Mouse (Mus musculus) MEL (cell line): Measurements from ENCODE around the gene Myh3. TPM values are rescaled to one million over a fixed set of nuclear protein-coding genes. Genes with fewer than 3 reads are reported as not detected.

Experiments used
- DNase-seq: peaks from one replicate; pipeline ENCODE4 v3.0.0; 2011; ENCODE audit warnings: low read depth, low spot score
- H3K27ac ChIP-seq: 2 replicates; pipeline ENCODE4 v1.5.1; 2012; ENCODE audit warnings: low read depth, mild to moderate bottlenecking, control low read depth, low read length, moderate library complexity; ENCODE audit not compliant: control insufficient read depth
- H3K27me3 ChIP-seq, 2 experiments: fragments of 150-350 bp in 1 of 2; sonication (generic) in 1 of 2; 2 replicates each; pipeline ENCODE4 v1.6.1; 2012; ENCODE audit warnings: low read length in 2 of 2, mild to moderate bottlenecking in 2 of 2, improper control_type of control experiment in 1 of 2, moderate library complexity in 1 of 2; ENCODE audit not compliant: insufficient read depth in 2 of 2, control insufficient read depth in 1 of 2
- H3K36me3 ChIP-seq, 2 experiments: 2 replicates each; pipeline ENCODE4 v1.6.1; 2012 to 2014; ENCODE audit warnings: low read length in 2 of 2, improper control_type of control experiment in 1 of 2, inconsistent platforms in 1 of 2, mild to moderate bottlenecking in 1 of 2; ENCODE audit not compliant: insufficient read depth in 2 of 2, control insufficient read depth in 1 of 2
- H3K4me1 ChIP-seq, 2 experiments: fragments of 150-350 bp in 1 of 2; sonication (generic) in 1 of 2; 2 replicates each; pipeline ENCODE4 v1.6.1; 2012; ENCODE audit warnings: low read length in 2 of 2, improper control_type of control experiment in 1 of 2, mild to moderate bottlenecking in 1 of 2; ENCODE audit not compliant: insufficient read depth in 2 of 2, control insufficient read depth in 1 of 2
- H3K4me3 ChIP-seq, 2 experiments: fragments of 150-350 bp in 1 of 2; sonication (generic) in 1 of 2; 2 replicates each; pipeline ENCODE4 v1.5.1; 2012; ENCODE audit warnings: low read depth in 2 of 2, low read length in 2 of 2, mild to moderate bottlenecking in 2 of 2, moderate library complexity in 2 of 2, control low read depth in 1 of 2, improper control_type of control experiment in 1 of 2; ENCODE audit not compliant: control insufficient read depth in 1 of 2, insufficient read depth in 1 of 2
- H3K79me2 ChIP-seq: 2 replicates; pipeline ENCODE4 v1.6.1; 2012; ENCODE audit warnings: mild to moderate bottlenecking, low read length, moderate library complexity; ENCODE audit not compliant: control insufficient read depth, poor library complexity, insufficient read depth
- H3K9ac ChIP-seq: 2 replicates; pipeline ENCODE4 v1.6.1; 2012; ENCODE audit warnings: low read depth, mild to moderate bottlenecking, control low read depth, low read length, moderate library complexity; ENCODE audit not compliant: control insufficient read depth, poor library complexity, severe bottlenecking
- H3K9me3 ChIP-seq: fragments of 150-350 bp; sonication (generic); replicated peaks from 2 replicates; pipeline ENCODE4 v1.6.1; 2012; ENCODE audit warnings: mild to moderate bottlenecking, low read length, improper control_type of control experiment, moderate library complexity; ENCODE audit not compliant: insufficient read depth
- BHLHE40 ChIP-seq: IDR thresholded peaks from 2 replicates; pipeline ENCODE4 v1.6.1; 2012; ENCODE audit warnings: low read depth, mild to moderate bottlenecking, inconsistent platforms, low read length, improper control_type of control experiment, borderline replicate concordance
- CHD1 ChIP-seq: IDR thresholded peaks from 2 replicates; pipeline ENCODE4 v1.6.1; 2012; ENCODE audit warnings: low read depth, mild to moderate bottlenecking, inconsistent platforms, low read length, improper control_type of control experiment
- CTCF ChIP-seq, 3 experiments: IDR thresholded peaks in 2 of 3; conservative IDR thresholded peaks in 1 of 3; 2 replicates each; pipeline ENCODE4 v1.5.1; 2011 to 2012; ENCODE audit warnings: low read length in 3 of 3, low read depth in 2 of 3, mild to moderate bottlenecking in 2 of 3, improper control_type of control experiment in 1 of 3, inconsistent platforms in 1 of 3, mixed read lengths in 1 of 3, moderate library complexity in 1 of 3; ENCODE audit not compliant: control insufficient read depth in 1 of 3, insufficient read depth in 1 of 3, poor library complexity in 1 of 3, severe bottlenecking in 1 of 3
- E2F4 ChIP-seq: IDR thresholded peaks from 2 replicates; pipeline ENCODE4 v1.6.1; 2011; ENCODE audit warnings: low read depth, low read length, improper control_type of control experiment, borderline replicate concordance
- EP300 ChIP-seq, 2 experiments: IDR thresholded peaks; 2 replicates each; pipeline ENCODE4 v1.6.1; 2011; ENCODE audit warnings: improper control_type of control experiment in 2 of 2, low read length in 2 of 2, low read depth in 1 of 2, mild to moderate bottlenecking in 1 of 2
- HCFC1 ChIP-seq: IDR thresholded peaks from 2 replicates; pipeline ENCODE4 v1.6.1; 2012; ENCODE audit warnings: low read depth, mild to moderate bottlenecking, inconsistent platforms, low read length, improper control_type of control experiment, moderate library complexity
- JUND ChIP-seq: IDR thresholded peaks from 2 replicates; pipeline ENCODE4 v1.6.1; 2011; ENCODE audit warnings: low read depth, mild to moderate bottlenecking, improper control_type of control experiment, low read length
- KAT2A ChIP-seq: conservative IDR thresholded peaks from 2 replicates; pipeline ENCODE4 v1.6.1; 2012; ENCODE audit warnings: low read depth, low read length, improper control_type of control experiment, inconsistent platforms
- MAZ ChIP-seq: IDR thresholded peaks from 2 replicates; pipeline ENCODE4 v1.6.1; 2012; ENCODE audit warnings: low read depth, mild to moderate bottlenecking, inconsistent platforms, low read length, improper control_type of control experiment
- MEF2A ChIP-seq: IDR thresholded peaks from 2 replicates; pipeline ENCODE4 v1.6.1; 2014; ENCODE audit warnings: low read depth, mild to moderate bottlenecking, inconsistent platforms, low read length, improper control_type of control experiment; ENCODE audit not compliant: poor library complexity, insufficient replicate concordance, severe bottlenecking; ENCODE audit errors: extremely low read depth
- MYC ChIP-seq: IDR thresholded peaks from 2 replicates; pipeline ENCODE4 v1.6.1; 2011; ENCODE audit warnings: low read depth, mild to moderate bottlenecking, low read length, improper control_type of control experiment, moderate library complexity
- POLR2A ChIP-seq, 2 experiments: IDR thresholded peaks; 2 replicates each; pipeline ENCODE4 v1.6.1; 2011 to 2012; ENCODE audit warnings: low read length in 2 of 2, mild to moderate bottlenecking in 2 of 2, control low read depth in 1 of 2, improper control_type of control experiment in 1 of 2, low read depth in 1 of 2, moderate library complexity in 1 of 2; ENCODE audit not compliant: control insufficient read depth in 1 of 2, insufficient read depth in 1 of 2, poor library complexity in 1 of 2
- RAD21 ChIP-seq: IDR thresholded peaks from 2 replicates; pipeline ENCODE4 v1.6.1; 2011; ENCODE audit warnings: mild to moderate bottlenecking, low read depth, low read length, improper control_type of control experiment
- RCOR1 ChIP-seq: IDR thresholded peaks from 2 replicates; pipeline ENCODE4 v1.6.1; 2012; ENCODE audit warnings: low read depth, mild to moderate bottlenecking, inconsistent platforms, low read length, improper control_type of control experiment
- SMC3 ChIP-seq: IDR thresholded peaks from 2 replicates; pipeline ENCODE4 v1.6.1; 2011; ENCODE audit warnings: low read depth, low read length, improper control_type of control experiment
- USF2 ChIP-seq, 2 experiments: IDR thresholded peaks; 2 replicates each; pipeline ENCODE4 v1.6.1; 2011 to 2012; ENCODE audit warnings: improper control_type of control experiment in 2 of 2, low read length in 2 of 2, borderline replicate concordance in 1 of 2, inconsistent platforms in 1 of 2, low read depth in 1 of 2, mild to moderate bottlenecking in 1 of 2; ENCODE audit not compliant: insufficient read depth in 1 of 2
- ZC3H11A ChIP-seq: IDR thresholded peaks from 2 replicates; pipeline ENCODE4 v1.6.1; 2012; ENCODE audit warnings: low read depth, mild to moderate bottlenecking, inconsistent platforms, low read length, improper control_type of control experiment
- ZKSCAN1 ChIP-seq: IDR thresholded peaks from 2 replicates; pipeline ENCODE4 v1.6.1; 2012; ENCODE audit warnings: low read depth, mild to moderate bottlenecking, inconsistent platforms, low read length, improper control_type of control experiment, moderate library complexity
- ZNF384 ChIP-seq: IDR thresholded peaks from 2 replicates; pipeline ENCODE4 v1.6.1; 2012; ENCODE audit warnings: low read depth, mild to moderate bottlenecking, inconsistent platforms, low read length, improper control_type of control experiment
- polyA plus RNA-seq, 2 experiments: library from polyadenylated mRNA; stranded (reverse) in 1 of 2; unstranded in 1 of 2; fragments of >175 nt in 1 of 2; fragments of >200 nt in 1 of 2; gene quantifications; 2 replicates each; pipeline versions ENCODE4 v1.2.1 to v1.2.4; 2012; ENCODE audit warnings: low replicate concordance in 2 of 2, low read depth in 1 of 2; ENCODE audit not compliant: insufficient read length in 2 of 2, insufficient read depth in 1 of 2, missing spikeins in 1 of 2
- total RNA-seq: library from RNA; depleted of rRNA; stranded (reverse); fragments of 300-350 nt; gene quantifications from 2 replicates; pipeline ENCODE4 v1.2.3, GENCODE M21; 2012

Gene Myh3
- total and polyA plus RNA-seq, 3 experiments, result 0.81 to 1.7 TPM; not detected in 1

DNA sequence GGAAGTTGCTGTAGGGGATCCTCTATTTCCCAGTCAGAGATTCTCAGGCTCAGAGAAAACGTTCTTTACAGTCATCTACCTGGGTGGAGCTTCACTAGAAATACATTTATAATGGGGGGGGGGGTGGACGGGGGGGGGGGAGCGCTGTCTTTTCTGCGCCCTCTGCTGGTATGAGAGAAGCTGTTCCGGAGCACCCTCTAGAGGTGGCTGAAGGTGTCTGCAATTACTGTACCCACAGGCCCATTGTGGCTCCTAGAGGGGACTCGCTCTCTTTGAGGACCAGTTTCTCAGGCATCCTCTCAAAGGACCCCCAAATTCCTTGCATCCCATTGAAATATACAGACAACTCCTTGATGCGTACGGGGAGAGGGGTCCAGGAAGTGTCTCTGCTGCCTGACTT, 23.6 kb downstream of the Myh3 start:
- no peaks in the 10 kb centered on the region for H3K79me2 ChIP-seq
- no peaks in the 10 kb centered on the region for H3K36me3 ChIP-seq
- no peak overlapping the region for H3K27ac ChIP-seq
- DNase-seq, result peak; percentile 38
- peaks cover 0 to 2% of the 10 kb centered on the region in 2 experiments; a peak in 1 of 4 replicates for H3K27me3 ChIP-seq
- H3K9ac ChIP-seq, result no peak overlapping the region
- H3K9me3 ChIP-seq, result no peaks in the 10 kb centered on the region
- no peak overlapping the region for H3K4me3 ChIP-seq
- TF ChIP-seq ZC3H11A, result no peak
- no peak for TF ChIP-seq BHLHE40
- TF ChIP-seq USF2 (IDR thresholded peaks at IDR 0.05; ENCODE audit: borderline replicate concordance in 1 of 2, insufficient read depth in 1 of 2, low read depth in 1 of 2, low read length in 2 of 2), result no peak
- TF ChIP-seq SMC3, result peak; percentile 45
- 0 out of 2 replicates have a peak, but pooled peaks have one; percentile 64 for TF ChIP-seq MAZ
- no peak for TF ChIP-seq POLR2A (IDR thresholded peaks at IDR 0.05; ENCODE audit: control insufficient read depth in 1 of 2, insufficient read depth in 1 of 2, low read depth in 1 of 2, low read length in 2 of 2, poor library complexity in 1 of 2)
- TF ChIP-seq CTCF (IDR thresholded peaks at IDR 0.05 in 2 of 3, conservative IDR thresholded peaks at IDR 0.05 in 1 of 3; ENCODE audit: control insufficient read depth in 1 of 3, insufficient read depth in 1 of 3, low read depth in 2 of 3, low read length in 3 of 3, poor library complexity in 1 of 3, severe bottlenecking in 1 of 3), result peak; percentile 27 to 84 (median 79); a peak in 5 of 6 replicates
- H3K4me1 ChIP-seq, result no peaks in the 10 kb centered on the region

DNA sequence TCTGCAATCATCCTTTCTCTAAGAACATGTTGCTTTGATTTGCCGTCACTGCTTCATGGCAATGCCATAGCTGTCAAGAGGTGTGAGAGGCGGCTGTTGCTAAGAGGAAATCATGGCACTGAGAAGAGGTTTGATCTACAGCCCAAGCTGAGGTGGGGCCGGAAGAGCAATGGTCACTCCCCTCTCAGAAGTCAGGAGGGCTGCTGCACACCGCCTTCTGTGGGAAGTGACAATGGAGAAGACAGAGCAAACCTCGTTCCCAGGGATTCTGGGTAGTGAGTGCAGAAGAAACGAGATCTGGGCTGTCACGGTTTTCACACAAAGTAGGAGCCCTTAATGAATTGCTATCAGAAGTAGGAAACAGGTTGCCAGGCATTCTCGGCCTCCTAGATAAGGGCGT, 25.2 kb downstream of the Myh3 start:
- Histone ChIP-seq H3K9ac (no peak overlapping the region), H3K27me3 (peaks cover 0 to 2% of the 10 kb centered on the region in 2 experiments; a peak in 1 of 4 replicates), H3K4me3 (no peak overlapping the region), H3K36me3 (no peaks in the 10 kb centered on the region), H3K9me3 (no peaks in the 10 kb centered on the region), H3K79me2 (no peaks in the 10 kb centered on the region), H3K27ac (no peak overlapping the region), H3K4me1 (no peaks in the 10 kb centered on the region)
- no peak for DNase-seq
- TF ChIP-seq RAD21, result no peak
- TF ChIP-seq RCOR1, result no peak
- TF ChIP-seq JUND, result no peak
- no peak for TF ChIP-seq E2F4
- TF ChIP-seq ZKSCAN1, result no peak
- TF ChIP-seq CHD1, result no peak
- no peak for TF ChIP-seq KAT2A
- TF ChIP-seq MEF2A, result no peak
- no peak for TF ChIP-seq ZNF384
- TF ChIP-seq EP300 (IDR thresholded peaks at IDR 0.05; ENCODE audit: low read depth in 1 of 2, low read length in 2 of 2), result no peak
- TF ChIP-seq HCFC1, result no peak
- TF ChIP-seq MYC, result no peak
- no peak for TF ChIP-seq CTCF (IDR thresholded peaks at IDR 0.05 in 2 of 3, conservative IDR thresholded peaks at IDR 0.05 in 1 of 3; ENCODE audit: control insufficient read depth in 1 of 3, insufficient read depth in 1 of 3, low read depth in 2 of 3, low read length in 3 of 3, poor library complexity in 1 of 3, severe bottlenecking in 1 of 3)
